Mouse (Mus musculus) cerebellum, adult 2 months (tissue): ENCODE data around the gene Zfyve9. TPM values are rescaled to one million over a fixed set of nuclear protein-coding genes. Genes with fewer than 3 reads are reported as not detected.

Source experiments
- DNase-seq, 2 experiments: peaks; one replicate each; pipeline ENCODE4 v3.0.0; 2021
- H3K27ac ChIP-seq: fragments of 200-500 bp; 2 replicates; pipeline ENCODE4 v1.5.1; 2012; ENCODE audit warnings: low read length, control low read depth, inconsistent platforms; ENCODE audit not compliant: insufficient read depth
- H3K27me3 ChIP-seq: fragments of 200-500 bp; 2 replicates; pipeline ENCODE4 v1.6.1; 2012; ENCODE audit warnings: inconsistent platforms, mild to moderate bottlenecking, low read length, moderate library complexity; ENCODE audit not compliant: control insufficient read depth, insufficient read depth
- H3K4me1 ChIP-seq: fragments of 200-500 bp; 2 replicates; pipeline ENCODE4 v1.6.1; 2011; ENCODE audit warnings: low read length; ENCODE audit not compliant: control insufficient read depth, insufficient read depth
- H3K4me3 ChIP-seq: fragments of 200-500 bp; replicated peaks from 2 replicates; pipeline ENCODE3; 2011; ENCODE audit warnings: mild to moderate bottlenecking, low read depth, low read length, control low read depth; ENCODE audit not compliant: insufficient read depth
- CTCF ChIP-seq: fragments of 200-500 bp; IDR thresholded peaks from 2 replicates; pipeline ENCODE4 v1.5.1; 2011; ENCODE audit warnings: low read depth, mild to moderate bottlenecking, control low read depth, low read length, moderate library complexity, borderline replicate concordance; ENCODE audit not compliant: insufficient read depth
- POLR2A ChIP-seq: fragments of 200-500 bp; IDR thresholded peaks from 2 replicates; pipeline ENCODE4 v1.6.1; 2011; ENCODE audit warnings: low read length, control low read depth, borderline replicate concordance; ENCODE audit not compliant: insufficient read depth
- WGBS: fragments of 180-500 bp; shearing (Covaris S2); methylation state at CpG from one replicate; pipeline ENCODE4 v1.1.7; 2018; 5-methylcytosine and 5-hydroxymethylcytosine counted together
- polyA plus RNA-seq: library from polyadenylated mRNA; depleted of rRNA; stranded (reverse); fragments of >200 nt; gene quantifications from 2 replicates; pipeline ENCODE4 v1.2.3, GENCODE M21; 2012

Gene Zfyve9
- polyA plus RNA-seq, 1 experiment = 41.2 TPM

- peaks cover 2% of the 10 kb centered on the region; the same call in 1 of the 2 replicates for H3K4me1 ChIP-seq
- no peaks in the 10 kb centered on the region for H3K27me3 ChIP-seq
- DNase-seq = no peak
- H3K27ac ChIP-seq = peak overlapping the region; percentile 12
- 0 out of 2 replicates have a peak, but pooled peaks have one; percentile 2 for TF ChIP-seq POLR2A
- TF ChIP-seq CTCF = no peak
- WGBS = under 1% methylated on average over 19 of the region's 20 CpGs
- peak overlapping the region; percentile 80 for H3K4me3 ChIP-seq
Measured at GRCm38 (mm10) chr4:108780864-108781205, 237 bp upstream of the Zfyve9 start.

GRCm38 (mm10) chr4:108779763-108780056 lies 888 bp downstream of the Zfyve9 start:
- H3K27me3 ChIP-seq = no peaks in the 10 kb centered on the region
- TF ChIP-seq POLR2A (peak; percentile 36; the same call in 1 of the 2 replicates), CTCF (no peak; the same call in 1 of the 2 replicates)
- peaks cover 2% of the 10 kb centered on the region; the same call in 1 of the 2 replicates for H3K4me1 ChIP-seq
- peak overlapping the region; percentile 80 for H3K4me3 ChIP-seq
- no peak for DNase-seq
- peak overlapping the region; percentile 99 for H3K27ac ChIP-seq
- under 1% methylated on average over 7 of the region's 7 CpGs for WGBS

GRCm38 (mm10) chr4:108768527-108768926 lies 12.1 kb downstream of the Zfyve9 start:
- no peak for TF ChIP-seq POLR2A
- H3K27ac ChIP-seq = no peak overlapping the region
- H3K4me1 ChIP-seq = no peaks in the 10 kb centered on the region
- no peak overlapping the region for H3K4me3 ChIP-seq
- no peak for DNase-seq
- no peaks in the 10 kb centered on the region for H3K27me3 ChIP-seq

- Histone ChIP-seq H3K27me3 (no peaks in the 10 kb centered on the region), H3K27ac (no peak overlapping the region), H3K4me3 (no peak overlapping the region), H3K4me1 (no peaks in the 10 kb centered on the region)
- no peak for TF ChIP-seq CTCF
- no peak for DNase-seq
- WGBS = 98% methylated on average over 3 of the region's 3 CpGs
Measured at GRCm38 (mm10) chr4:108759583-108759982, 21.0 kb downstream of the Zfyve9 start.

- TF ChIP-seq POLR2A = no peak
- no peak for TF ChIP-seq CTCF
- no peak for DNase-seq
- no peak overlapping the region for H3K27ac ChIP-seq
- no peak overlapping the region for H3K4me3 ChIP-seq
- 96% methylated on average over 3 of the region's 3 CpGs for WGBS
- H3K4me1 ChIP-seq = no peaks in the 10 kb centered on the region; the same call in none of the 2 replicates
- no peaks in the 10 kb centered on the region for H3K27me3 ChIP-seq
Measured at GRCm38 (mm10) chr4:108746160-108746873, 34.3 kb downstream of the Zfyve9 start.

- H3K4me1 ChIP-seq = peaks cover 6% of the 10 kb centered on the region
- no peaks in the 10 kb centered on the region for H3K27me3 ChIP-seq
- no peak for DNase-seq
- no peak overlapping the region for H3K27ac ChIP-seq
- TF ChIP-seq CTCF (no peak), POLR2A (no peak)
- 56% methylated on average over 3 of the region's 3 CpGs for WGBS
- no peak overlapping the region for H3K4me3 ChIP-seq
Measured at GRCm38 (mm10) chr4:108731582-108731981, 49.0 kb downstream of the Zfyve9 start.

- WGBS = 64% methylated on average over 1 of the region's 1 CpGs
- H3K4me1 ChIP-seq = peaks cover 6% of the 10 kb centered on the region
Measured at GRCm38 (mm10) chr4:108730450-108730849, 50.1 kb downstream of the Zfyve9 start.

GRCm38 (mm10) chr4:108724102-108724501 lies 56.5 kb downstream of the Zfyve9 start:
- WGBS = 97% methylated on average over 2 of the region's 2 CpGs
- TF ChIP-seq CTCF (no peak), POLR2A (no peak)

More at GRCm38 (mm10) chr4:108730450-108730849, 50.1 kb downstream of the Zfyve9 start:
- no peak for TF ChIP-seq POLR2A
- no peak for TF ChIP-seq CTCF
- no peak for DNase-seq
- Histone ChIP-seq H3K27ac (no peak overlapping the region), H3K27me3 (no peaks in the 10 kb centered on the region), H3K4me3 (no peak overlapping the region)

More at GRCm38 (mm10) chr4:108724102-108724501, 56.5 kb downstream of the Zfyve9 start:
- Histone ChIP-seq H3K27ac (no peak overlapping the region), H3K4me3 (no peak overlapping the region), H3K27me3 (no peaks in the 10 kb centered on the region), H3K4me1 (peaks cover 6% of the 10 kb centered on the region)
- DNase-seq = no peak
